Mouse (Mus musculus) spleen, adult 2 months (tissue): ENCODE measurements around the gene Adck1.

Experiments
- CTCF ChIP-seq: fragments of 200-500 bp; IDR thresholded peaks from 2 replicates; pipeline ENCODE4 v1.5.1; 2011; ENCODE audit warnings: mild to moderate bottlenecking, inconsistent platforms; ENCODE audit not compliant: insufficient read depth, insufficient read length, insufficient replicate concordance; ENCODE audit errors: extremely low read depth
- POLR2A ChIP-seq: fragments of 200-500 bp; IDR thresholded peaks from 2 replicates; pipeline ENCODE4 v1.6.1; 2011; ENCODE audit warnings: low read depth, low read length, inconsistent platforms

DNA sequence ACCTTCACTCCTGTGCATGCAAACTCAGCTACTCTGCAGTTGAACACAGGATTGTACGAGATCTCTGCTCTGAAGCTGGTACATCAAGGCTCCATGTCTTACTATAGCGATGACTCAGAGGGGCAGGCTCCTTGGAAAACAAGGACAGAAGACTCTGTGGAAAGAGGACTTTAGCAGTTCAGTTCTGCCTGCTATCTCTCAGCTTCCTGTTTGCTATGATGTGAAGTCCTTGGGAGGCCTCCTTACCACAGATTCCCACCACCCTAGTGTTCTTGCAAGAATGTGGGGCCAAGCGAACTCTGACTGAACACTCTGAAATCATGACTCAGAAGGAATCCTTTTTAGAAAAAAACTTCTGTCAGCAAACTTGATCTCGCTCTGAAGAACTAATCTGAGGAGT, 8.3 kb downstream of the Adck1 start:
- no peak for TF ChIP-seq POLR2A
- TF ChIP-seq CTCF = no peak
